8 mouse cellular contexts compared by ENCODE assay signal in genomic region chr8:85034764-85035163, GRCm38 (mm10). TPM values are rescaled to one million over a fixed set of nuclear protein-coding genes. Genes with fewer than 3 reads are reported as not detected.
DNase-seq lines count a peak whose midpoint lies in the region; ATAC-seq and TF ChIP-seq lines count a peak whose summit lies in the region.

No protein-coding gene starts in this region.

- intact Hi-C loops in heart, adult 2 months (cut with DNase I), result loop anchor here (5.0 kb wide), 1 partner anchor 38 kb away; the partner anchor contains the start of gene Dhps

- peak overlapping the region; percentile 61 for H3K4me2 ChIP-seq in midbrain, embryonic 16.5 days (ENCODE audit: low read length)

- no peaks in the 10 kb centered on the region for H3K9me3 ChIP-seq in midbrain, embryonic 16.5 days (replicated peaks; ENCODE audit: control insufficient read depth, low read length, poor library complexity, severe bottlenecking)

- no peak for ATAC-seq in cerebellum, adult (ENCODE audit: insufficient number of reproducible peaks, low FRiP score, low TSS enrichment)
- ATAC-seq in common myeloid progenitor, adult 5-6 weeks (replicated peaks; ENCODE audit: low read depth, poor library complexity, severe bottlenecking), result peak; percentile 31
- ATAC-seq in midbrain, embryonic 16.5 days, result no peak

- no peaks in the 10 kb centered on the region for H3K79me2 ChIP-seq in heart, adult 2 months (replicated peaks; ENCODE audit: control insufficient read depth, insufficient read depth, low read length)

- peak; percentile 59 for DNase-seq in cerebellum, adult 11 months
- peak; percentile 49 to 77 for DNase-seq in heart, adult 2 months
- DNase-seq in kidney, adult 8-10 months, result peak; percentile 74 to 76
- DNase-seq in liver, result peak; percentile 84
- peak; percentile 80 to 81 for DNase-seq in spleen, adult 2 months (ENCODE audit: low read depth in 1 of 2, low spot score in 2 of 2)

- TF ChIP-seq EP300 in heart, adult 2 months (IDR thresholded peaks at IDR 0.05; ENCODE audit: insufficient read depth, low read depth, low read length), result no peak

- H3K27me3 ChIP-seq in heart, adult 2 months (ENCODE audit: control insufficient read depth, insufficient read depth, low read length), result no peaks in the 10 kb centered on the region
- H3K27me3 ChIP-seq in midbrain, embryonic 16.5 days (ENCODE audit: control insufficient read depth, insufficient read depth, low read depth, low read length), result no peaks in the 10 kb centered on the region
- no peaks in the 10 kb centered on the region for H3K27me3 ChIP-seq in spleen, adult 2 months (ENCODE audit: control insufficient read depth, insufficient read depth, low read length)

- WGBS in heart, adult 2 months, result 2% methylated on average over 13 of the region's 13 CpGs
- 3% methylated on average over 13 of the region's 13 CpGs for WGBS in midbrain, embryonic 16.5 days
- under 1% methylated on average over 13 of the region's 13 CpGs for WGBS in spleen, adult 2 months

- peak overlapping the region; percentile 96 for H3K27ac ChIP-seq in heart, adult 2 months
- no peak overlapping the region for H3K27ac ChIP-seq in midbrain, embryonic 16.5 days (ENCODE audit: low read length)
- H3K27ac ChIP-seq in spleen, adult 2 months (ENCODE audit: insufficient read depth, low read length), result peak overlapping the region; percentile 69

- H3K36me3 ChIP-seq in heart, adult 2 months (ENCODE audit: control insufficient read depth, insufficient read depth, low read length), result peaks cover 9% of the 10 kb centered on the region
- peaks cover 17% of the 10 kb centered on the region for H3K36me3 ChIP-seq in midbrain, embryonic 16.5 days (ENCODE audit: control insufficient read depth, insufficient read depth, low read length)
- peaks cover 13% of the 10 kb centered on the region for H3K36me3 ChIP-seq in spleen, adult 2 months (ENCODE audit: control insufficient read depth, insufficient read depth, low read length)

- peaks cover 7% of the 10 kb centered on the region for H3K4me1 ChIP-seq in heart, adult 2 months (ENCODE audit: control insufficient read depth, insufficient read depth, low read length)
- peaks cover 33% of the 10 kb centered on the region for H3K4me1 ChIP-seq in midbrain, embryonic 16.5 days (ENCODE audit: control insufficient read depth, insufficient read depth, low read length)
- peaks cover 8% of the 10 kb centered on the region; the same call in 1 of the 2 replicates for H3K4me1 ChIP-seq in spleen, adult 2 months (ENCODE audit: control insufficient read depth, insufficient read depth, insufficient read length)

- TF ChIP-seq POLR2A in heart, adult 2 months (IDR thresholded peaks at IDR 0.05; ENCODE audit: insufficient read depth, low read depth, low read length), result peak; percentile 64; the same call in 1 of the 2 replicates
- no peak for TF ChIP-seq POLR2A in spleen, adult 2 months (IDR thresholded peaks at IDR 0.05; ENCODE audit: low read depth, low read length)

- no peak for TF ChIP-seq CTCF in heart, adult 2 months (IDR thresholded peaks at IDR 0.05)
- no peak for TF ChIP-seq CTCF in spleen, adult 2 months (IDR thresholded peaks at IDR 0.05; ENCODE audit: extremely low read depth, insufficient read depth, insufficient read length, insufficient replicate concordance)

- peak overlapping the region; percentile 48; the same call in 1 of the 2 replicates for H3K9ac ChIP-seq in heart, adult 2 months (ENCODE audit: low read depth, low read length)
- no peak overlapping the region for H3K9ac ChIP-seq in midbrain, embryonic 16.5 days (ENCODE audit: low read depth, low read length)

- H3K4me3 ChIP-seq in heart, adult 2 months, result peak overlapping the region; percentile 32
- H3K4me3 ChIP-seq in midbrain, embryonic 16.5 days (ENCODE audit: low read depth, low read length), result peak overlapping the region; percentile 30
- H3K4me3 ChIP-seq in spleen, adult 2 months (ENCODE audit: extremely low read depth, insufficient read depth, insufficient read length), result peak overlapping the region; percentile 55

RNA-seq across cellular contexts. Expression of gene Tnpo2, which starts 2.0 kb away (rescaled TPM):
- total RNA-seq in common myeloid progenitor, adult 5-6 weeks (2017), result 15.5 and 23.2 TPM in 2 replicates
- 10 to 100 TPM; 26.8 to 28.4 TPM for total RNA-seq in heart, adult 2 months (2021)
- polyA plus RNA-seq in heart, adult 2 months (2012; rRNA removed), result 26.8 and 34.8 TPM in 2 replicates
- 65.1 and 73.5 TPM in 2 replicates for polyA plus RNA-seq in midbrain, embryonic 16.5 days (2015; fragmentation: Nextera tagmentation; extraction: Ambion mirVana)
- 40.0 and 47.5 TPM in 2 replicates for polyA plus RNA-seq in spleen, adult 2 months (2012; rRNA removed)

RNA-seq across cellular contexts. Expression of gene Trir, which starts 8.1 kb away (rescaled TPM):
- 202 and 410 TPM in 2 replicates for total RNA-seq in common myeloid progenitor, adult 5-6 weeks (2017)
- total RNA-seq in heart, adult 2 months (2021), result 10 to 100 TPM; 81.5 to 94.1 TPM
- polyA plus RNA-seq in heart, adult 2 months (2012; rRNA removed), result 47.2 and 54.3 TPM in 2 replicates
- 114 and 120 TPM in 2 replicates for polyA plus RNA-seq in midbrain, embryonic 16.5 days (2015; fragmentation: Nextera tagmentation; extraction: Ambion mirVana)
- 87.8 and 137 TPM in 2 replicates for polyA plus RNA-seq in spleen, adult 2 months (2012; rRNA removed)

RNA-seq across cellular contexts. Expression of gene Asna1, which starts 9.7 kb away (rescaled TPM):
- 52.3 and 52.6 TPM in 2 replicates for total RNA-seq in common myeloid progenitor, adult 5-6 weeks (2017)
- 10 to 100 TPM; 58.5 to 71.8 TPM for total RNA-seq in heart, adult 2 months (2021)
- 104 and 133 TPM in 2 replicates for polyA plus RNA-seq in heart, adult 2 months (2012; rRNA removed)
- 148 and 149 TPM in 2 replicates for polyA plus RNA-seq in midbrain, embryonic 16.5 days (2015; fragmentation: Nextera tagmentation; extraction: Ambion mirVana)
- 71.6 and 72.0 TPM in 2 replicates for polyA plus RNA-seq in spleen, adult 2 months (2012; rRNA removed)

RNA-seq across cellular contexts. Expression of gene Best2, which starts 20.4 kb away (rescaled TPM):
- not detected in 2 replicates for total RNA-seq in common myeloid progenitor, adult 5-6 weeks (2017)
- not detected for total RNA-seq in heart, adult 2 months (2021)
- not detected in 2 replicates for polyA plus RNA-seq in heart, adult 2 months (2012; rRNA removed)
- polyA plus RNA-seq in midbrain, embryonic 16.5 days (2015; fragmentation: Nextera tagmentation; extraction: Ambion mirVana), result not detected in 2 replicates
- not detected in 2 replicates for polyA plus RNA-seq in spleen, adult 2 months (2012; rRNA removed)

RNA-seq across cellular contexts. Expression of gene Fbxw9, which starts 25.1 kb away (rescaled TPM):
- 3.9 and 8.4 TPM in 2 replicates for total RNA-seq in common myeloid progenitor, adult 5-6 weeks (2017)
- 1 to 10 TPM; 2.4 to 2.5 TPM for total RNA-seq in heart, adult 2 months (2021)
- polyA plus RNA-seq in heart, adult 2 months (2012; rRNA removed), result 9.3 and 10.5 TPM in 2 replicates
- polyA plus RNA-seq in midbrain, embryonic 16.5 days (2015; fragmentation: Nextera tagmentation; extraction: Ambion mirVana), result 79.5 and 93.5 TPM in 2 replicates
- 18.8 and 22.5 TPM in 2 replicates for polyA plus RNA-seq in spleen, adult 2 months (2012; rRNA removed)
